Mouse (Mus musculus) CH12.LX (cell line): ENCODE data around the gene Traf2. TPM values are rescaled to one million over a fixed set of nuclear protein-coding genes. Genes with fewer than 3 reads are reported as not detected.
A peak's percentile ranks its signal among the peaks of the same experiment; 100 is the strongest.

Experiments used
- DNase-seq: peaks from one replicate; pipeline ENCODE4 v3.0.0-alpha.2; 2013; ENCODE audit errors: extremely low read depth
- H3K27ac ChIP-seq: 2 replicates; pipeline ENCODE4 v1.5.1; 2012; ENCODE audit warnings: low read depth, mild to moderate bottlenecking, control low read depth, moderate library complexity; ENCODE audit not compliant: insufficient read depth
- H3K27me3 ChIP-seq: replicated peaks from 2 replicates; pipeline ENCODE3; 2012; ENCODE audit warnings: inconsistent platforms
- H3K36me3 ChIP-seq, 2 experiments: replicated peaks in 1 of 2; 2 replicates each; pipeline versions ENCODE3 to v1.6.1; 2012; ENCODE audit warnings: inconsistent platforms in 1 of 2, low read length in 1 of 2, mild to moderate bottlenecking in 1 of 2, mixed read lengths in 1 of 2, moderate library complexity in 1 of 2; ENCODE audit not compliant: control insufficient read depth in 1 of 2, insufficient read depth in 1 of 2
- H3K4me1 ChIP-seq, 2 experiments: 2 replicates each; pipeline ENCODE4 v1.6.1; 2012; ENCODE audit warnings: inconsistent platforms in 1 of 2, moderate library complexity in 1 of 2; ENCODE audit not compliant: insufficient read depth in 2 of 2, control insufficient read depth in 1 of 2
- H3K4me2 ChIP-seq: 2 replicates; pipeline ENCODE4 v1.6.1; 2012; ENCODE audit warnings: low read depth, mild to moderate bottlenecking, control low read depth; ENCODE audit not compliant: poor library complexity, insufficient read depth, severe bottlenecking
- H3K4me3 ChIP-seq, 3 experiments: fragments of 150-350 bp in 1 of 3; sonication (generic) in 1 of 3; replicated peaks in 1 of 3; 2 replicates each; pipeline versions ENCODE3 to v1.5.1; 2011 to 2012; ENCODE audit warnings: low read depth in 2 of 3, low read length in 2 of 3, mild to moderate bottlenecking in 2 of 3, moderate library complexity in 2 of 3, control low read depth in 1 of 3, improper control_type of control experiment in 1 of 3, inconsistent platforms in 1 of 3, mixed read lengths in 1 of 3; ENCODE audit not compliant: poor library complexity in 1 of 3
- H3K79me2 ChIP-seq: replicated peaks from 2 replicates; pipeline ENCODE4 v1.6.1; 2012; ENCODE audit warnings: mild to moderate bottlenecking, moderate library complexity; ENCODE audit not compliant: control insufficient read depth, poor library complexity, insufficient read depth, severe bottlenecking; ENCODE audit errors: extremely low read depth
- H3K9ac ChIP-seq: 2 replicates; pipeline ENCODE4 v1.6.1; 2012; ENCODE audit warnings: low read depth, mild to moderate bottlenecking, control low read depth, moderate library complexity; ENCODE audit not compliant: insufficient read depth
- H3K9me3 ChIP-seq: replicated peaks from 2 replicates; pipeline ENCODE3; 2012; ENCODE audit warnings: low read length, inconsistent platforms, mixed read lengths
- BHLHE40 ChIP-seq: IDR thresholded peaks from 2 replicates; pipeline ENCODE4 v1.6.1; 2011; ENCODE audit warnings: mild to moderate bottlenecking, low read depth, low read length, improper control_type of control experiment
- CHD2 ChIP-seq: IDR thresholded peaks from 2 replicates; pipeline ENCODE4 v1.6.1; 2011; ENCODE audit warnings: low read length, improper control_type of control experiment
- CTCF ChIP-seq, 2 experiments: IDR thresholded peaks in 1 of 2; conservative IDR thresholded peaks in 1 of 2; 2 replicates each; pipeline ENCODE4 v1.5.1; 2011 to 2012; ENCODE audit warnings: low read depth in 2 of 2, low read length in 2 of 2, improper control_type of control experiment in 1 of 2, inconsistent platforms in 1 of 2, mild to moderate bottlenecking in 1 of 2, moderate library complexity in 1 of 2
- ELF1 ChIP-seq: IDR thresholded peaks from 2 replicates; pipeline ENCODE4 v1.6.1; 2014; ENCODE audit warnings: low read depth, mild to moderate bottlenecking, inconsistent platforms, low read length, improper control_type of control experiment
- EP300 ChIP-seq: IDR thresholded peaks from 2 replicates; pipeline ENCODE4 v1.6.1; 2011; ENCODE audit warnings: low read length, improper control_type of control experiment
- IRF4 ChIP-seq: IDR thresholded peaks from 2 replicates; pipeline ENCODE4 v1.6.1; 2014; ENCODE audit warnings: low read depth, mild to moderate bottlenecking, inconsistent platforms, low read length, improper control_type of control experiment
- JUN ChIP-seq: IDR thresholded peaks from 2 replicates; pipeline ENCODE4 v1.6.1; 2011; ENCODE audit warnings: low read depth, mild to moderate bottlenecking, low read length, improper control_type of control experiment, moderate library complexity; ENCODE audit not compliant: insufficient read depth
- MAX ChIP-seq: IDR thresholded peaks from 2 replicates; pipeline ENCODE4 v1.6.1; 2011; ENCODE audit warnings: low read length, improper control_type of control experiment
- MAZ ChIP-seq: IDR thresholded peaks from 2 replicates; pipeline ENCODE4 v1.6.1; 2012; ENCODE audit warnings: low read depth, mild to moderate bottlenecking, inconsistent platforms, low read length, improper control_type of control experiment, moderate library complexity
- MYC ChIP-seq: IDR thresholded peaks from 2 replicates; pipeline ENCODE4 v1.6.1; 2011; ENCODE audit warnings: low read depth, mild to moderate bottlenecking, improper control_type of control experiment, low read length
- POLR2A ChIP-seq: IDR thresholded peaks from 2 replicates; pipeline ENCODE4 v1.6.1; 2011; ENCODE audit warnings: low read depth, mild to moderate bottlenecking, improper control_type of control experiment, low read length
- POLR2AphosphoS2 ChIP-seq: IDR thresholded peaks from 2 replicates; pipeline ENCODE4 v1.6.1; 2011; ENCODE audit warnings: low read depth, low read length, improper control_type of control experiment
- RAD21 ChIP-seq: IDR thresholded peaks from 2 replicates; pipeline ENCODE4 v1.6.1; 2011; ENCODE audit warnings: low read depth, mild to moderate bottlenecking, low read length, improper control_type of control experiment, moderate library complexity
- RCOR1 ChIP-seq: conservative IDR thresholded peaks from 2 replicates; pipeline ENCODE4 v1.6.1; 2012; ENCODE audit warnings: low read depth, mild to moderate bottlenecking, inconsistent platforms, low read length, improper control_type of control experiment
- SIN3A ChIP-seq: IDR thresholded peaks from 2 replicates; pipeline ENCODE4 v1.6.1; 2012; ENCODE audit warnings: low read length, improper control_type of control experiment, inconsistent platforms
- TCF12 ChIP-seq: IDR thresholded peaks from 2 replicates; pipeline ENCODE4 v1.6.1; 2014; ENCODE audit warnings: low read depth, mild to moderate bottlenecking, inconsistent platforms, low read length, improper control_type of control experiment
- ZMIZ1 ChIP-seq: IDR thresholded peaks from 2 replicates; pipeline ENCODE4 v1.6.1; 2012; ENCODE audit warnings: low read depth, mild to moderate bottlenecking, inconsistent platforms, low read length, improper control_type of control experiment
- ZNF384 ChIP-seq: IDR thresholded peaks from 2 replicates; pipeline ENCODE4 v1.6.1; 2012; ENCODE audit warnings: low read depth, low read length, improper control_type of control experiment, inconsistent platforms
- dilution Hi-C: fragments of 300-500 bp; cut with MboI; formaldehyde crosslinking; loops from 2 replicates; pipeline ENCODE4 v1.14.3; 2020; ENCODE audit warnings: low sequenced_read_pairs; ENCODE audit not compliant: extremely low pct_unique_long_range_greater_than_20kb, extremely low pct_ligation_motif_present
- in situ Hi-C: fragments of 300-500 bp; cut with MboI; formaldehyde crosslinking; loops from 3 replicates; pipeline ENCODE4 v1.14.3; 2019; ENCODE audit warnings: low sequenced_read_pairs, low pct_ligation_motif_present, low pct_unique_long_range_greater_than_20kb, mixed read lengths
- polyA plus RNA-seq: library from polyadenylated mRNA; unstranded; fragments of >175 nt; gene quantifications from 2 replicates; pipeline ENCODE4 v1.2.1, GENCODE M21; 2012; ENCODE audit warnings: low read depth; ENCODE audit not compliant: insufficient read length
- total RNA-seq, 2 experiments: library from RNA; depleted of rRNA; stranded (reverse); fragments of 300-350 nt in 1 of 2; fragments of >200 nt in 1 of 2; gene quantifications; 2 replicates each; pipeline ENCODE4 v1.2.3; 2012 to 2014

Traf2 gene
- total and polyA plus RNA-seq, 3 experiments: 17.9 to 26.4 (median 25.1) TPM

DNA sequence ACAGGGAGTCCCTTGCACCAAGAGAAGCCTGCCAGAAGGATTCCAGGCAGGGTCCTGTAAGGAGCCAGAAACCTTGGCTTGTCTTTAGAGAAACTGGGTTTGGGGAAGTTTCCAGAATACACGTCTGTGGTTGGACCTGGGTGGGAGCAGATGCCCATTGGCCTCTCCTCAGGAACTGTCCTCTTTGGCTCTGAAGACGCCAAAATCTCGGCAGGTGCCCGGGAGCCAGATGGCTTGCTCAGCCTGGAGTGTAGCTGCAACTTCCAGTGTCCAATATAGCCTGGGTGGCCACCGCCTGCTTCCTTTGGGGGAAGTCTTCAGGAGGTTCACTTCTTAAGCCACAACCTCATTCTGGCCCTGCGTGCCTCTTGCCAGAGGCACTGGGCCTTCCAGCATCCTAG lies 35.2 kb upstream of the Traf2 start:
- no peak for DNase-seq
- in situ Hi-C loops (no loop called here), dilution Hi-C loops (no loop called here)
- peaks cover 46 to 80% of the 10 kb centered on the region in 2 experiments for H3K36me3 ChIP-seq
- H3K9ac ChIP-seq: no peak overlapping the region
- no peak overlapping the region for H3K4me2 ChIP-seq
- H3K4me1 ChIP-seq: peaks cover 5 to 24% of the 10 kb centered on the region in 2 experiments; a peak in 3 of 4 replicates
- H3K9me3 ChIP-seq: peaks cover 33% of the 10 kb centered on the region
- H3K79me2 ChIP-seq: no peaks in the 10 kb centered on the region
- no peaks in the 10 kb centered on the region for H3K27me3 ChIP-seq
- no peak overlapping the region for H3K27ac ChIP-seq
- TF ChIP-seq TCF12 (no peak), ZNF384 (no peak), ELF1 (no peak), SIN3A (no peak), EP300 (no peak), JUN (no peak)
- H3K4me3 ChIP-seq: no peak overlapping the region

DNA sequence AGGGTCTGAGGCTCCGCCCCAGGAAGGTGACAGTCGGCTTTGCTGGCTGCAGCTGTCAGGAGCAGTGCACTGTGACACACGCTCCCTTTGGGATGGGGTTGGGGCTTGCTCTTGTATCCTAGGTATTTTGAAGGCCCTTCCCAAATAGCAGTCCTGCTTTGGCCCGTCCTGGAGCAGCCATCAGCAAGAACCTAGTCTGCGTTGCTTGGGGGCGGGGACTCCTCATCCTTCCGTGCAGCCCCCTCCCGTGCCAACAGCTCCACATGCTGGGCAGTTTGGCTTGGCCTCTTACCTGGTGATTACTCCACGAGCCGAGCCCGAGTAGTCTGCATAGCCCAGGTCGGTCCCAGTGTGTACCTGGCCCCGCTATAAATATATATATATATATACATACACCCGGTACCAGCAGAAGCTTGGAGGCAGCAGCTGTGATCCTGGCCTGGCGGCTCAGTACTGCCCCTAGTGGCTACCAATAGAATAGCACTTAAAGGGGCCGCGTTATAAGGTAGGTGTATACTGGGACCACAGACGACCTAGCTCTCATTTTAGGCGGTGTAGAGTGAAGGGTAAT lies 34.6 kb upstream of the Traf2 start, which contains the start of gene Ajm1:
TSS of gene Ajm1 (minus strand) at position 464 of the 571 bp plus-strand sequence.
- H3K27ac ChIP-seq: no peak within 1 kb of the TSS
- in situ Hi-C loops: no loop called here
- peaks cover 5 to 24% of the 10 kb centered on the region in 2 experiments; a peak in 3 of 4 replicates for H3K4me1 ChIP-seq

DNA sequence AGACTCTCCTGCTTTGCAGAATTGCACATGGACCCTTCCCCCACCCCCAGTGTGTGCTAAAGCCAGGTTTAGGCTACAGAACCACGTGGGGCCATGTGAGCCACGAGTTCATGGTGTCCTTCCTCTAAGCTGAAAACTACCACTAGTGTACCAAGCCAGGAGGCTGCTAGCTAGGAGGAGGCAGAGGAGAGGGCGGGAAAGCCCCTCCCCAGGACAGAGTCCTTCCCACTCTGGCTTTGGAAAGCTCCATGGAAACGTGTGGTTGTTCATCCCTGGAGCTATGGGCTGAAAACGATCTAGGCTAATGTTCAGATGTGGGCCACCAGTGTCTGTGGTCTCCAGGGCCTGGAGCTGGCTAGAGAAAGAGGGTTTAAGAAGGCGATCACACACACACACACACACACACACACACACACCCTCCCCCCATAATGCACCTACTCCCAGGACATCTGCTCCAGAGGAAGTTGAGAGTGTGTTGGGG lies 33.9 kb upstream of the Traf2 start:
- peaks cover 8 to 31% of the 10 kb centered on the region in 2 experiments; a peak in 3 of 4 replicates for H3K4me1 ChIP-seq
- no peaks in the 10 kb centered on the region for H3K27me3 ChIP-seq
- H3K79me2 ChIP-seq: no peaks in the 10 kb centered on the region
- TF ChIP-seq MAZ (no peak), ZMIZ1 (no peak), POLR2A (no peak), EP300 (no peak), CHD2 (no peak), MYC (peak; percentile 49; the same call in 1 of the 2 replicates), BHLHE40 (no peak), RCOR1 (no peak), MAX (peak; percentile 77), IRF4 (no peak)
- TF ChIP-seq, all 38 proteins: peak for 2
- Histone ChIP-seq H3K9me3 (peaks cover 39% of the 10 kb centered on the region), H3K4me3 (peak overlapping the region in 2 of 3 experiments; percentile 57 to 60), H3K27ac (no peak overlapping the region), H3K36me3 (peaks cover 42 to 75% of the 10 kb centered on the region in 2 experiments), H3K9ac (no peak overlapping the region), H3K4me2 (no peak overlapping the region)
- DNase-seq: peak; percentile 28
- in situ Hi-C loops (no loop called here), dilution Hi-C loops (no loop called here)

More for the DNA sequence above, 34.6 kb upstream of the Traf2 start, which contains the start of gene Ajm1:
- peak within 1 kb of the TSS; percentile 34 for H3K4me2 ChIP-seq
- no peaks in the 10 kb centered on the region for H3K27me3 ChIP-seq
- peaks cover 47 to 78% of the 10 kb centered on the region in 2 experiments for H3K36me3 ChIP-seq
- dilution Hi-C loops: no loop called here
- H3K9me3 ChIP-seq: peaks cover 37% of the 10 kb centered on the region
- H3K9ac ChIP-seq: no peak within 1 kb of the TSS
- TF ChIP-seq TCF12 (peak; percentile 35; the same call in 1 of the 2 replicates), MAX (no peak), MYC (no peak), CTCF (conservative IDR thresholded peaks at IDR 0.05 in 1 of 2, IDR thresholded peaks at IDR 0.05 in 1 of 2; ENCODE audit: low read depth in 2 of 2, low read length in 2 of 2) (peak; percentile 82 to 89), POLR2AphosphoS2 (0 out of 2 replicates have a peak, but pooled peaks have one; percentile 64), RAD21 (peak; percentile 49)
- H3K79me2 ChIP-seq: no peaks in the 10 kb centered on the region
- peak within 1 kb of the TSS; percentile 57 to 60 (median 59) for H3K4me3 ChIP-seq
- peak; percentile 76 for DNase-seq
